Mouse (Mus musculus) urinary bladder, postnatal 10 days (tissue): ENCODE data around the gene Grik3.
"Not testable (repeated sequence)": the region's sequence is repeated elsewhere in the genome, so short reads cannot be mapped to it uniquely, and the experiment has no call there.

Experiments
- DNase-seq: peaks from one replicate; pipeline ENCODE4 v3.0.0; 2022; ENCODE audit warnings: low spot score

Gene Grik3

GRCm38 (mm10) chr4:125590241-125590919 lies 99.9 kb downstream of the Grik3 start:
- DNase-seq, result no peak

GRCm38 (mm10) chr4:125592663-125593062 lies 102.2 kb downstream of the Grik3 start:
- no peak for DNase-seq

- DNase-seq, result no peak
Observed at GRCm38 (mm10) chr4:125595011-125595410, 104.5 kb downstream of the Grik3 start.

- no peak for DNase-seq
Observed at GRCm38 (mm10) chr4:125598677-125599076, 108.2 kb downstream of the Grik3 start.

GRCm38 (mm10) chr4:125599510-125600005 lies 109.1 kb downstream of the Grik3 start:
- no peak for DNase-seq

- no peak for DNase-seq
Observed at GRCm38 (mm10) chr4:125600642-125601041, 110.1 kb downstream of the Grik3 start.

- DNase-seq, result no peak
Observed at GRCm38 (mm10) chr4:125601301-125601700, 110.8 kb downstream of the Grik3 start.

GRCm38 (mm10) chr4:125604494-125604893 lies 114.0 kb downstream of the Grik3 start:
- no peak for DNase-seq

- no peak for DNase-seq
Observed at GRCm38 (mm10) chr4:125606147-125606546, 115.6 kb downstream of the Grik3 start.

GRCm38 (mm10) chr4:125607397-125608042 lies 117.0 kb downstream of the Grik3 start:
- DNase-seq, result no peak

- not testable (repeated sequence) for DNase-seq
Observed at GRCm38 (mm10) chr4:125608896-125609295, 118.4 kb downstream of the Grik3 start.

GRCm38 (mm10) chr4:125609320-125610306 lies 119.1 kb downstream of the Grik3 start:
- DNase-seq, result no peak

- no peak for DNase-seq
Observed at GRCm38 (mm10) chr4:125617851-125618250, 127.4 kb downstream of the Grik3 start.

- DNase-seq, result no peak
Observed at GRCm38 (mm10) chr4:125618524-125619320, 128.2 kb downstream of the Grik3 start.

- no peak for DNase-seq
Observed at GRCm38 (mm10) chr4:125624885-125625678, 134.6 kb downstream of the Grik3 start.

GRCm38 (mm10) chr4:125629544-125629943 lies 139.0 kb downstream of the Grik3 start:
- no peak for DNase-seq

GRCm38 (mm10) chr4:125635037-125635436 lies 144.5 kb downstream of the Grik3 start:
- no peak for DNase-seq

GRCm38 (mm10) chr4:125636616-125637304 lies 146.3 kb downstream of the Grik3 start:
- DNase-seq, result no peak

- DNase-seq, result no peak
Observed at GRCm38 (mm10) chr4:125637364-125637763, 146.9 kb downstream of the Grik3 start.

GRCm38 (mm10) chr4:125640520-125640919 lies 150.0 kb downstream of the Grik3 start:
- DNase-seq, result no peak
